Mouse (Mus musculus): ENCODE data around the gene Ifi214.
"Not testable (repeated sequence)": the region's sequence is repeated elsewhere in the genome, so short reads cannot be mapped to it uniquely, and the experiment has no call there.

Ifi214 gene

DNA sequence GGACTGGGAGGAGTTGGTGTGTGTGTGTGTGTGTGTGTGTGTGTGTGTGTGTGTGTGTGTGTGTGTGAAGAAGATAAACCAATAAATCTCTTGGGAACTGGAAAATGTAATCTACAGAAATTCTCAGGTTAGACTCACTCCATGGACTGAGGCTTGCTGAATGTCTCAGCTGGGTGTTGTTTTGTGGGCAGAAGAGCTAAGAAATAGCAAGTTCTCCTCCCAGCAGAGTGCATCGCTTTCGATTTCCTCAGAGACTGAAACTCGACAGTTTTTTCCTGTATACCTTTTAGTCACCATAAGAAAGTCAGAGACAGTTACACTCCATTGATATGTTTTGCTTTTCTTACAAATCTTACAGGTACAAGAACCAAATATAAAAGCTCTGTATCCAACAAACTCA, at the start of gene Ifi214:
Ifi214 (minus strand) TSS at position 167 of the 400 bp plus-strand sequence.
- not testable (repeated sequence) for DNase-seq (ENCODE audit: low spot score in 2 of 2)

DNA sequence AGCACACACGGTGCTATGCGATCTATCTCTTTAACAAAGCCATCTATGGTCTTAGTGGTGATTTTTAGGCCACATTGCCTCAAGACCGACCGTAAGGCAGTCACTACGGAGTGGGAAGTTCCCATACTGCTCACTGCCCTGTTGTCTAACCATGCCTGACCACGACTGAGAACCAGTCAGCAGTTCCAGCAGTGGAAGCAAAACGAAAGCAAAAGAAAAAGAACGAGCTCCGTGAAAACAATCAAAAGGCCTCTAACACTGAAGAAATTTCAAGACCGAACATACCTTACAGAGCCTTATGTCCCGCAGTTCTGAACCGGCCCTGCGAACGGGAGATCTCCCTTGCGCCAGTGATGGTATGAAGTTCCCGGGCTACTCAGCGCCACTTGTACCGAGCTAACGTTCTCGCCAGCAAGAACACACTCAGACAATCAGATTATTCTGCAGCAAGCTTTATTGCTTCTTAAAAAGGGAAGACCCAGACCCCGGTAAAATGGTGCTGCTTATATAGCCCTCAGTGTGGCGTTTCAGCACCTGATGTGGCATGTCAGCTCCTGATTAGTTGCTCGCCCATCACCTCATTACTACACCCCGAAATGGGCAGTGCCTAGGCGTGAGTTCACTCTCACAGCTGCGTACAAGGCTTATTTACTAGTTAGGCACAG, 44.3 kb upstream of the Ifi214 start:
- DNase-seq (ENCODE audit: low spot score in 2 of 2): no peak

DNA sequence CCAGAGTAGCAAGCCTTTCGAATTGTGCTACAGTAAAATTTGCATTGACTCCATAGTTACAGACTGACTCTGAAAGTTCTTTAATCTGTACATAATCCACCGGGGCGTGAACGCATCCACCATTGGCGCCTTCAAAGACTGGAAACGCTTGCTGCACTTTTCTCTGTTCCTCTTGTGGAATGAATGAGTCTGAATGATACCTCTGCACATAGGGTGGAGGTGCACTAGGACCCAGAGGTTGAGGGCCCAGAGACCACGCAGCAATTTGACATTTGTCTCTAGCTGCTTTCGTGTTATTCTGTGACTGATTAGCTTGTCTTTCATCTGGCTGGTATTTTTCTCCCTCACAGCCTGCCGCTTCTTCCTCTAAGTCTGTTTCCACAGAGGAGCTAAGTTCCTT, 43.3 kb upstream of the Ifi214 start:
- DNase-seq (ENCODE audit: low spot score in 2 of 2): no peak

DNA sequence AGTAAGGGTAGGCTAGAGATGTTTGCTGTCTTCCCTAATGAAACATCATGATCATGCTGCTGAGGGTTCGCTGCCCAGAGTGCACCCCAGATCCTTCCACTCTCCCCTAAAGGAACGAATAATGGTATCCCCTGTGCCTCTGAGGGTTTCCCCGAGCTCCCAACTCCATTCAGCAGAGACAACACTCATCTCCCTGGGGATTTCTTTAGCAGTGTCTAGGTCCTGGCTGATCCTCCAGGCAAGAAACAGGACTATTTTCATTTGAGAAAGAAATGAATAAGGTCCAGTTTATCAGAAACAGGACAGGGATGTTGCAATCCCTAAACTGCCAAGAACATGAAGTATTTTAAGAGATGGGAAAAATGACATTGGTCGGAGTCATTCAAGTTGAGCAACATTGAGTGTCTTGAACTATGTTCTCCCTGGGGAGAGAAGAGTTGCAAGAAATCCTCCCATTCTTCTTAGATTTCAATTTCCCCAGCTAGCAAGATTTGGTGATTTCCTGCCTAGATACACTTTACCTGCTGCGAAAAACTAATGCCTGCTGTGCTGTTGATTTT, 14.8 kb upstream of the Ifi214 start:
- DNase-seq (ENCODE audit: low spot score in 2 of 2): not testable (repeated sequence)

DNA sequence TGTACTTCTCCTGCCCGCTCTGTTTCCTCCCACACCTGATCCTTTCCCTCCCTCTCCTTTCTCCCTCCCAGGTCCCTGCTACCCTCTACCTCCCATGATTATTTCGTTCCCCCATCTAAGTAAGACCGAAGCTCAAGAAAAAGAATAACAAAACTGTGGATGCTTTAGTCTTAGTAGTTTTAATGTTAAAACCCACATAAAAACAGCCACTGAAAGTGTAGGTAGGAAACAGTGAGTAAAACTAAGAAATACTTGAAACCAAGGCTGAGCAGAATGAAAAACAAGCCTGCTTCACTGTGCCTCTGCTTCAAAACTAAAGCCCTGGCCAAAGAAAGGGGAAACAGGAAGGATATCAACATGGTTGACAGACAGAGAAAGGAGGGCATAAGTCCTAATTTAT, 13.0 kb upstream of the Ifi214 start:
- not testable (repeated sequence) for DNase-seq (ENCODE audit: low spot score in 2 of 2)

DNA sequence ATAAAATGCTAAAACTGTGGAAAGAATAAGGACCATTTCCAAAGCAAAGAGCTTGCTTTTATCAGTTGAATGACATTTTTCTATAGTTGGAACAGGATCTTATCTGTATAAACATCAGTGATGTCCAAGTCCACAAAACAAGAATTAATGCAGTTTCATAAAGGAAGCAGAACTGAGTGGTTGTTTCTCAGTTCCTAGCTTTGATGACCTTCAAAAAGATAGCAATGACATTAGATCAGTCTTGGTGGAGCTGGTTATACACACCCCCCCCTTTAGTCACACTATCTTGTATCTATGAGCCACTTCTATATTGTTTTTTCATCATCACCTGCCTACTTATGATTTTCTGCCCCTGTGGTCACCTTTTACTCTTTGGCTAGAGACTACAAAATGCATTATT, 14.3 kb downstream of the Ifi214 start:
- DNase-seq (ENCODE audit: low spot score in 2 of 2): no peak

DNA sequence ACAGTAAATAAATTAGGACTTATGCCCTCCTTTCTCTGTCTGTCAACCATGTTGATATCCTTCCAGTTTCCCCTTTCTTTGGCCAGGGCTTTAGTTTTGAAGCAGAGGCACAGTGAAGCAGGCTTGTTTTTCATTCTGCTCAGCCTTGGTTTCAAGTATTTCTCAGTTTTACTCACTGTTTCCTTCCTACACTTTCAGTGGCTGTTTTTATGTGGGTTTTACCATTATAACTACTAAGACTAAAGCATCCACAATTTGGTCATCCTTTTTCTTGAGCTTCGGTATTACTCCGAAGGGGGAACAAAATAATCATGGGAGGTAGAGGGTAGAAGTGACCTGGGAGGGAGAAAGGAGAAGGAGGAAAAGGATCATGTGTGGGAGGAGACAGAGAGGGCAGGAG, 25.2 kb downstream of the Ifi214 start:
- DNase-seq (ENCODE audit: low spot score in 2 of 2): not testable (repeated sequence)

DNA sequence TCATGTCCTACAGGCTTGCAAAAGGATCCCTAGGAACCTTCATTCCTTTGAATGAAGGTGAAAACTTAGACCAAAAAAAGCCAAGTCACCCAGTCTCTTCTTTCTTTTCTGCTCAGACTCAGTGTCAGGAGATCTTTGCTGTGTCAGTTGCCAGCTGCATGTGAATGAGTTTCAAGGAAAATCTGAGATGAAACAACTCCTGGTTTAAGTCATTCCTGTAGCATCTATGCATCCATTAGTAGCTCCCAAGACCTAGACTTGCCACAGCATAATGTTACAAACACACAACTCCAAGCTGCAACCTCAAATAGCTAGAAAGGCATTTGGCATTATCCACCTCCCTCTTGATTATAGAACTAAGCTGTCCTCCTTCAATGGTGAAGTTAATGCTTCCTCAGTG, 44.3 kb downstream of the Ifi214 start:
- not testable (repeated sequence) for DNase-seq (ENCODE audit: low spot score in 2 of 2)

DNA sequence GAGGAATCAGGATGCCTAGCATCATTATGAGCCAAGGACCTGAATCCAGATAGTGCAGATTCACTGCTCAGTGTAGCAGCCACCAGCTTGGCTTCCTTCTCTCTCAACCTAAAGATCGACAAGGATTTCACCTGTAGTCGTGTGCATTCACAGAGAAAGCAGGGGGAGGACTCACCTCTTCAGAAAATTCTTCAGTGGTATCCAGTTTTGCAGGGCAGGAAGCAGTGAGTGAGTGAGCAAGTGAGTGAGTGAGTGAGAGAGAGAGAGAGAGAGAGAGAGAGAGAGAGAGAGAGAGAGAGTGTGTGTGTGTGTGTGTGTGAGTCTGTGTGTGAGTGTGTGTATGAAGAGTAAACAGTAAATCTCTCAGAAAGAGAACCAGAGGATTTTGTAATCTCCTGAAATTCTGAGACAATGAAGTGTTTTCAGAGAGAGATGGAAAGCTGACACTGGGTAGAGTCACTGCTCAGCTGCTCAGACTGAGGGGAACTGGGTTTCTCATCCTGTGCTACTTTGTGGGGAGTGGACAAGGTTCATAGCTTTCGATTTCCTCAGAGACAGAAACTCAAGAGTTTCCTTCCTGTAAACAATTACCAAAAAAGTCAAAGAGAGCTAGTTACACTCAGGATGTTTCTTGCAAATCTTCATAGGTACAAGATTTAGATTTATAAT, 44.8 kb downstream of the Ifi214 start, which contains the start of gene Ifi206:
Ifi206 (minus strand) TSS at position 230 of the 669 bp plus-strand sequence.
- DNase-seq (ENCODE audit: low spot score in 2 of 2): not testable (repeated sequence)

DNA sequence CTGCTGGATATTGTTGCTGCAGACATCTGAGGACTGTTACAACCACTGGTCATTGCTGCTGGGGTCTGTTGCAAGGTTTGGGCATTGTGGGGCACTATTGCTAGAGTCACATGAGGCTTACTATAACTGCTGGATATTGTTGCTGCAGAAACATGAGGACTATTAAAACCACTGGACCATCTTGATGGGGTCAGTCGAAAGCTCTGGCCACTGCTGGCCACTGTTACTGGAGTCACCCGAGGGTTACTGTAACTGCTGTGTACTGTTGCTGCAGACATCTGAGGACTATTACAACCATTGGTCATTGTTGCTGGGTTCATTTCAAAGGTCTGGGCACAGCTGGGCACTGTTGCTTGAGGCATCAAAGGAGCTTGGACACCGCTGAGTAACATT, 54.6 kb downstream of the Ifi214 start:
- not testable (repeated sequence) for DNase-seq (ENCODE audit: low spot score in 2 of 2)

DNA sequence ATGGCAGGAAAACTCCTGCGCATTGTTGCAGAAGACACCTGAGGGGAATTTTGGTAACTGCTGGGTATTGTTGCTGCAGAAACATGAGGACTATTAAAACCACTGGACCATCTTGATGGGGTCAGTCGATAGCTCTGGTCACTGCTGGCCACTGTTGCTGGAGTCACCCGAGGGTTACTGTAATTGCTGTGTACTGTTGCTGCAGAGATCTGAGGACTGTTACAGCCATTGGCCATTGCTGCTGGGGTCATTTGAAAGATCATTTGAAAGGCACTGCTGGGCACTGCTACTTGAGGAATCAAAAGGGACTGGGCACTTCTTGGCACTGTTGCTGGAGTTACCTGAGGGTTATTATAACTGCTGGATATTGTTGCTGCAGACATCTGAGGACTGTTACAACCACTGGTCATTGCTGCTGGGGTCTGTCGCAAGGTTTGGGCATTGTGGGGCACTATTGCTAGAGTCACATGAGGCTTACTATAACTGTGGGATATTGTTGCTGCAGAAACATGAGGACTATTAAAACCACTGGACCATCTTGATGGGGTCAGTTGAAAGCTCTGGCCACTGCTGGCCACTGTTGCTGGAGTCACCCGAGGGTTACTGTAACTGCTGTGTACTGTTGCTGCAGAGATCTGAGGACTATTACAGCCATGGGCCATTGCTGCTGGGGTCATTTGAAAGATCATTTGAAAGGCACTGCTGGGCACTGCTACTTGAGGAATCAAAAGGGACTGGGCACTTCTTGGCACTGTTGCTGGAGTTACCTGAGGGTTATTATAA, 55.2 kb downstream of the Ifi214 start:
- not testable (repeated sequence) for DNase-seq (ENCODE audit: low spot score in 2 of 2)
